26 mouse cellular contexts compared by ENCODE assay signal in genomic region chrX:70953022-70953421, GRCm38 (mm10).
A peak's percentile ranks its signal among the peaks of the same experiment; 100 is the strongest.
DNase-seq lines count a peak whose midpoint lies in the region; ATAC-seq and TF ChIP-seq lines count a peak whose summit lies in the region.
"Had no signal": no experiment of that assay in that cellular context is flagged by ENCODE, and none has a peak within 500 bp of the region (broad histone marks: within the 10 kb centered on the region; RNA-seq: fewer than 3 reads in every experiment).

No protein-coding gene starts in this region.

- no peaks in the 10 kb centered on the region for H3K9me3 ChIP-seq in intestine, embryonic 15.5 days
- no peaks in the 10 kb centered on the region for H3K9me3 ChIP-seq in intestine, postnatal 0 days (ENCODE audit: control insufficient read depth)
- H3K9me3 ChIP-seq: embryonic facial prominence, embryonic 10.5 days; embryonic facial prominence, embryonic 12.5 days; forebrain, embryonic 13.5 days; forebrain, embryonic 15.5 days; G1E had no signal

- H3K4me1 ChIP-seq in intestine, embryonic 15.5 days (replicated peaks), result no peaks in the 10 kb centered on the region
- H3K4me1 ChIP-seq in intestine, postnatal 0 days (replicated peaks; ENCODE audit: control insufficient read depth, insufficient read depth, low read length), result no peaks in the 10 kb centered on the region
- H3K4me1 ChIP-seq: embryonic facial prominence, embryonic 10.5 days; embryonic facial prominence, embryonic 12.5 days; forebrain, embryonic 13.5 days; forebrain, embryonic 15.5 days had no signal

- H3K4me3 ChIP-seq in intestine, embryonic 15.5 days (replicated peaks), result no peak overlapping the region
- no peak overlapping the region for H3K4me3 ChIP-seq in intestine, postnatal 0 days (ENCODE audit: low read depth, low read length)
- H3K4me3 ChIP-seq: embryonic facial prominence, embryonic 10.5 days; embryonic facial prominence, embryonic 12.5 days; forebrain, embryonic 13.5 days; forebrain, embryonic 15.5 days had no signal

- no peak overlapping the region for H3K27ac ChIP-seq in intestine, embryonic 15.5 days
- H3K27ac ChIP-seq in intestine, postnatal 0 days (ENCODE audit: low read depth, low read length), result no peak overlapping the region
- H3K27ac ChIP-seq: embryonic facial prominence, embryonic 10.5 days; embryonic facial prominence, embryonic 12.5 days; forebrain, embryonic 13.5 days; forebrain, embryonic 15.5 days had no signal

- H3K27me3 ChIP-seq in intestine, embryonic 15.5 days (replicated peaks), result no peaks in the 10 kb centered on the region
- H3K27me3 ChIP-seq in intestine, postnatal 0 days (replicated peaks; ENCODE audit: control insufficient read depth, insufficient read depth, low read length), result no peaks in the 10 kb centered on the region
- H3K27me3 ChIP-seq: CH12.LX; embryonic facial prominence, embryonic 12.5 days; forebrain, embryonic 13.5 days; forebrain, embryonic 15.5 days had no signal

- TF ChIP-seq CTCF in intestine, postnatal 0 days (IDR thresholded peaks at IDR 0.05; ENCODE audit: low read depth), result no peak

- DNase-seq in yolk sac, embryonic 10.5 days (ENCODE audit: low spot score), result peak; percentile 27
- DNase-seq in adrenal gland, adult 18-20 months (ENCODE audit: low spot score in 2 of 2), result no peak
- DNase-seq: adrenal gland, adult 2 months; adrenal gland, postnatal 10 days; adrenal gland, postnatal 25 days; B cell, adult 2 months; cerebellum, adult 11 months; cerebellum, adult 18-20 months; cerebellum, adult 8-10 months; cerebellum, adult 9-11 months; cerebellum, postnatal 14 days; cerebellum, postnatal 36 days; forebrain, postnatal 0 days had no signal

- WGBS in intestine, embryonic 15.5 days, result 63% methylated on average over 3 of the region's 3 CpGs
- WGBS in intestine, postnatal 0 days, result 45% methylated on average over 3 of the region's 3 CpGs

- H3K9ac ChIP-seq in intestine, embryonic 15.5 days, result no peak overlapping the region
- no peak overlapping the region for H3K9ac ChIP-seq in intestine, postnatal 0 days (ENCODE audit: low read depth, low read length)
- H3K9ac ChIP-seq: embryonic facial prominence, embryonic 12.5 days; forebrain, embryonic 13.5 days; forebrain, embryonic 15.5 days; forebrain, postnatal 0 days had no signal

- no peaks in the 10 kb centered on the region for H3K36me3 ChIP-seq in intestine, embryonic 15.5 days
- H3K36me3 ChIP-seq in intestine, postnatal 0 days (ENCODE audit: control insufficient read depth, insufficient read depth), result no peaks in the 10 kb centered on the region
- H3K36me3 ChIP-seq: embryonic facial prominence, embryonic 10.5 days; embryonic facial prominence, embryonic 12.5 days; forebrain, embryonic 15.5 days; G1E had no signal

- peak; percentile 65 for ATAC-seq in intestine, embryonic 15.5 days
- peak; percentile 49 for ATAC-seq in intestine, postnatal 0 days
- no peak for ATAC-seq in granulocyte monocyte progenitor cell, adult 5-6 weeks (replicated peaks; ENCODE audit: poor library complexity, severe bottlenecking)
- ATAC-seq in frontal cortex, adult (ENCODE audit: low TSS enrichment), result no peak
- ATAC-seq: activated CD4-positive, CD25-positive, alpha-beta regulatory T cell, adult 4 months; CD4-positive, CD25-positive, alpha-beta regulatory T cell, adult 4 months; forebrain, embryonic 13.5 days; forebrain, embryonic 15.5 days; forebrain, postnatal 0 days; Patski had no signal

- no peak overlapping the region for H3K4me2 ChIP-seq in intestine, embryonic 15.5 days (replicated peaks)
- no peak overlapping the region for H3K4me2 ChIP-seq in intestine, postnatal 0 days (replicated peaks; ENCODE audit: low read depth)
- H3K4me2 ChIP-seq: embryonic facial prominence, embryonic 12.5 days; forebrain, embryonic 13.5 days; forebrain, embryonic 15.5 days had no signal

Comparison
In these comparisons a context has a peak if more than half of its experiments do, and no peak if none do; other contexts are left out.
1. ATAC-seq: peak in intestine, embryonic 15.5 days (single experiment) and intestine, postnatal 0 days (single experiment); none in granulocyte monocyte progenitor cell, adult 5-6 weeks (single experiment) and frontal cortex, adult (single experiment).